Mouse (Mus musculus) urinary bladder, postnatal 25 days (tissue): ENCODE data around the gene Psmb4.
A peak's percentile ranks its signal among the peaks of the same experiment; 100 is the strongest.
"Not testable (repeated sequence)": the region's sequence is repeated elsewhere in the genome, so short reads cannot be mapped to it uniquely, and the experiment has no call there.

ENCODE experiments used
- DNase-seq: peaks from one replicate; pipeline ENCODE4 v3.0.0; 2022; ENCODE audit warnings: low spot score

Gene Psmb4

DNA sequence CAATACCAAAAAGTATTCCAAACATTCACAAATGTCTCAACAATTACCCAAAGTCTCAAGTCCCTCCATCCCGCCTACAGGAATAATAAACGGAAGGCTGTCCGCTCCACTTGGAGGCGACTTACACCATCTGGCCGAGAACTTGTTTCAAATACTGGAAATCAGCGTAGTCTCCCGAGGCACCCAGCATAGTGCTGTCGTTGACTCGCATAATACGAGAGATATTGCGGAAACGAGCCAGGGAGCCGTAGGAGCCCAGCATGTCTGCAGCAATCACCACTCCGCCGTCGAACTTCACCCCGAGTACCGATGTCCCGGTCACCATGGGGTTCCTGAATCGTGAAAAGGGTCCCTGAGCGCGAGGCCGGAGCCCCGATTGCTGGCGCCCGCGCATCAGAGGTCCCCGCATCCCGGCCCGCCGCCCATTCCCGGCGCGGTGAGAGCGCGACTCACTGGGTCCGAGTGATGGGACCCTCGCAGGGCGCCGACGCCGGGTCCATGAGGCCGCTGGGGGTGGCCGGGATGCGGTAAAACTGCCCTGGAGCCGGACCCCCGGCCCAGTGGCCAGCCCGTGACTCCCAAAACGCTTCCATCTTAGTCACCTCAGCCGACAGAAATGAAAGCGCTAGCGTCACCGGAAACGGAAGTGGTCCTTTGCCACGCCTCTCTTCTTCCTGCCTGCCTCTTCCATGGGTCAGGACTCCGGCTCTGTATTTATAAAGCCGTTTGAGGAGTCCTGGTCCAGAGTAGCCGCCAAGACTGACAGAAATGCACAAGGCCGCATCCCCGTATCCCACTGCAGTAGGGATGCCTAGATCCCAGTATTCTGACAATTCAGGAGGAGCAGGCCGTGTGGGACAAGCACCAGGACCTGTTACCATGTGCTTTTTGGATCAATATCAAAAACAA is at the start of gene Psmb4:
Gene Psmb4 (minus strand): TSS at position 646 of the 909 bp plus-strand sequence.
- DNase-seq = peak; percentile 72

DNA sequence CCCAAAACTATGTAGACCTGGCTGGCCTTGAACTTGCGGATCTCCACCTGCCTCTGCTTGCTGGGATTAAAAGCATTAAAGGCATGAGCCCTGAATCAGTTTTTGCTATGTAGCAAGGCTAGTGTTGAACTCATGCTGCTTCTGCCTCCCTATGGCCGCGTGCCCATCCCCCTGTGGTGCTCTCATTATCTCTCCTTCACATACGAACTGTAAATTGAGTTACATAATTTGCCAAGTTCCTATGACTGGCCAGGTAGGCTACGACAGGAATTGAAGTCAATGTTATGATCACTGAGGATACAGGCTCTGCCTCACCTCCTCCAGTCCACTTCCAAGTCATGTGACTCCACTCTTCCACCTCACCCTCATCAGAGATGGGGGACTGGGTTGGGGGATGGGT is 49.4 kb upstream of the Psmb4 start:
- DNase-seq = not testable (repeated sequence)

DNA sequence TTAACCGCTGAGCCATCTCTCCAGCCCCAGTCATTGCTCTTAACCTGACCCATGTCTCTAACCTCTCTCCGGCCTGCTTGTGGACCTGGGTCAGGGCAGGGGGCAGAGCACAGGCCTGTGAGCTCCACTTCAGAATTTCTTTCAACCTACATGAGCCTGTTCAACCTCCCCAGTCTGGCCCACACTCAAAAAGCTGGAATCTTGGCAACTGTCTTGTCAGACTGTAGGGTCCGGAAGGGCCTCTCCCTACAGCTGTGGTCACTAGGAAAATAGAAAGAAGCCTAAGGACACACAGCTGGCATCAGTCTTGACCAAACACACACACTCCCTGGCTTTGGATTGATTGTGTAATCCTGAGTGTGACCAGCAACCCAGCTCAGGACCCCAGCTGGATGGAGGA is 48.6 kb upstream of the Psmb4 start:
- DNase-seq = peak; percentile 55

DNA sequence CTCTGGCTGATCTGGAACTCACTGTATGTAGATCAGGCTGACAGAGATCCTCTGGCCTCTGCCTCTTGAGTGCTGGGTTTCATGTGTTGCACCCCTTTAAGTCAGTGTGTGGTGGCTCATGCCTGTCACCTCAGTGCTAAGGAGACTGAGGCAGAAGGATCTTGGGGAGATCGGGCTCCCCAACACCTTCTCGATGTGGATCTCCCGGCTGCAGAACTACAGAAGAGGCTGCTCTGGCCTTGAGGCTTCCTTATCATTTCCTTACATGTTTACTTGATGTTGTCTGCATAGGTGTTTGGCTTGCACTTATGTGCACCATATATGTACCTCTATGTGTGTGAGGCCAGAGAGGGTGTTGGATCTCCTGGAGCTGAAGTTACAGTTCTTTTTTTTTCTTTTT is 47.8 kb upstream of the Psmb4 start:
- DNase-seq = not testable (repeated sequence)

GRCm38 (mm10) chr3:94933604-94934003 is 46.8 kb upstream of the Psmb4 start:
- not testable (repeated sequence) for DNase-seq

- peak; percentile 79 for DNase-seq
Observed at GRCm38 (mm10) chr3:94932809-94933564, 46.2 kb upstream of the Psmb4 start, which contains the start of gene Selenbp1. Gene Selenbp1 (plus strand): TSS chr3:94933056.

DNA sequence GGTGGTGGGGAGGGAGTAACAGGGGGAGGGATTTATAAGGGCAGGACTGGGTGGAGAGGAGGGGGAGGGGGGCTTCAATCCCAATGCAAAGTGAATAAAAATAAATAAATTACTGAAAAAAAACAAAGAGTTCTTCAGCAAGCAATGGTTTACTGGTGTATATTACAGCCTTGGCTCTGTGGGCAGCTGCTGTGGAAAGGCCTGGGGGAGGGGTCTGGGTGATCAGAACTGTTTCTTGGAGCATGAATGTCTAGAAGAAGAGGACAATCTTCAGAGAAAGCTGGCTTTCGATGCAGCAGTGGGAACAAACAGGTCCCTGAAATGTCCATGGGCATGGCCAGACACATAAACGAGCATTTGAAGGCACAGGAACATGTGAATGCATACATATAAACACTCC is 45.5 kb upstream of the Psmb4 start:
- DNase-seq = not testable (repeated sequence)

DNA sequence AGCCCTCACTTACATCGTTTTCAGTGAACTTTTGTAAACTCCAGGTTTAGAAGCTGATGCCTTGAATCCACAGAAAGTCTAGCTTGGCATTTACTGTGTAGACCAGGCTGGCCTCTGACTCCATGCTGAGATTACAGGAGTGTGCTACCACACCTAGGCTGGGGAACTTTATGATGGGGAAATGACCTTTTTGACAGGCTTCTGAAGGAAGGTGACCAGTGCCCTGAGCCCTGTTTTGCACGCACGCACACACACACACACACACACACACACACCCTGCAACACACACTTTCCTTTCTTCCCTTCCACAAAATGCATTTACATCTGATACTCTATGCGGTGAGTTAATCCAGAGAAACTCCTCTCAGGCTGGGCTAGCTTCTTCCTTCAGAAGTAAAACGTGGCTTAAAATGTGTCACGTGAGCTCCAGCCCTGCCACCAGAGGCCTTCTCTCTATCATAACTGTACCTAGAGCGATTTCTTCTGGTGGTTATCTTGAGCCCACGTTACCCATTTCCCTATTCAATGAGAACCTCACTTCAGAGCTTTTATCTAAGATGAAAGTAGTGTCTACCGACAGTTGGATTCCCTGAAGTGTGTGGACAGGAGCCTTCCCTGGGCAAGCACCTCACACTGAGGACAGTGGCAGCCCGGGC is 44.8 kb upstream of the Psmb4 start:
- not testable (repeated sequence) for DNase-seq

DNA sequence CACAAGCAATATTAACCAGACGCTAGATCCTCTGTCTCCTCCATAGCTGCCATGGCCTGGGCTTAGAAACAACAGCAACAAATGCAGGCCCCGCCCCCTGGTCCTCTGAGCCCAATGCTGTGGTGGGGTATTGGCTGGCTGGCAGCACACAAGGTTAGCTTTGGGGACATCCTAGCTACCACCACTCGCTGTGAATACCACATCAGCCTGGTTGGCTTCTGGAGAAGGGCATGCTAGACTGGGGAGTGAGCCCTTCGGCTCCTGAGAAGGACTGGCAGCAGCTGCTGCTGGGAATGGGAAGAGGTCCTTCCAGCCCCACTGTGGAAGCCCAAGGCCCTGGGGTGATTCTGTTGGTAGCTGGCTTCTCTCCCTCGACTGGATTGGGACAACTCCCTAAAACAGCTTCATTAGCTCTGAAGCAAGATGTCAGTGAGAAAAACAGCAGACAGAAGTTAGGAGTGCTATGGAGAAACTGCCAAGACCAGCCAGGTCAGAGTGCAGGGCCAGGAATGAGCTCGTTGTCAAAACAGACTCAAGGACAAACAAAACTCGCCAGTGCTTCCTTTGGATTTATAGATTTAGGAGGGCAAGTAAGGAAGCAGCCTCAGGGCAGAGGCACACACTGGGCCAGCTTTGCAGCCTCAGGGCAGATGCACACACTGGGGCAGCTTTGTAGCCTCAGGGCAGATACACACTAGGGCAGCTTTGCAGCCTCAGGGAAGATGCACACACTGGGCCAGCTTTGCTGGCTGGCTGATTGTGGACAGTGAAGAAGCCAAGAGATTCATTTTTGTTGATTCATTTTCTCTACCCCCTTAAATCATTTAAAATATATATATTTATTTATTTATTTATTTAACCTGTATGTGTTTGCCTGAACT is 43.9 kb upstream of the Psmb4 start:
- not testable (repeated sequence) for DNase-seq

- DNase-seq = not testable (repeated sequence)
Observed at GRCm38 (mm10) chr3:94928979-94929378, 42.2 kb upstream of the Psmb4 start.

GRCm38 (mm10) chr3:94926301-94926736 is 39.6 kb upstream of the Psmb4 start:
- not testable (repeated sequence) for DNase-seq

DNA sequence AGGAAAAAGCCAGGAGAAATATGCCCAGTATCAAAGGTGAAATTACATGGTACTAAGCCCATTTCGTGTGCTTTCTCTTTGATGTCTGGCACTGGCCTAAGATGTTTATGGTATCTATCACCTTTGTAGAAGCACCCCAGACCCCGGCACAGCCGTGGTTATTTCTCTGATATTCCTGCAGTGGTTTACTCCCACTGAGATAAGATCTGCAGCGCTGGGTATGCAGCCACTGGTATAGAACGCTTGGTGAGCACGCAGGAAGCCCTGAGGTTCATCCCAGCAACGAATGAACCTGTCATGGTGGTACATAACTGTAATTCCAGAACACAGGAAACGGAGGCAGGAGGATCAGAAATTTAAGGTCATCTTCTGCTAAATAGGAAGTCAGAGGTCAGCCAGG is 37.9 kb upstream of the Psmb4 start:
- DNase-seq = no peak

DNA sequence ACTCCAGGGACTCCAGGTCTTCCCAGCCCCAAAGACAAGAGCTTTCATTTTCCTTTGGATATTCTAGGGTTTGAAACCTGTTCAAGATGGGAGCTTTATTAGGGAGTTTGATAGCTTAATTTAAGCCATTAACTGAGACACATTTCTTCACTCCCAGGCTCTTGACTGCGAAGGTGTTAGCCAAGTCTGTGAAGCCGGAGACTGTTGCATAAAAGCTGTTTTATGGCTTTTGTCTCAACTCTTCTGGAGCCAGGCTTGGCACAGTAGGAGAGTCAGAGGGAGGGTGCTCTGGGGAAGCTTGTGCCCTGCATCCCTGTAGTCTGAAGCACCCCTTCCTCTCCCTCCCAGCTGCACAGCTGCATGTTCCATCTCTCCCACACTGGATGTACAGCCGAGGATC is 35.6 kb upstream of the Psmb4 start:
- DNase-seq = no peak

DNA sequence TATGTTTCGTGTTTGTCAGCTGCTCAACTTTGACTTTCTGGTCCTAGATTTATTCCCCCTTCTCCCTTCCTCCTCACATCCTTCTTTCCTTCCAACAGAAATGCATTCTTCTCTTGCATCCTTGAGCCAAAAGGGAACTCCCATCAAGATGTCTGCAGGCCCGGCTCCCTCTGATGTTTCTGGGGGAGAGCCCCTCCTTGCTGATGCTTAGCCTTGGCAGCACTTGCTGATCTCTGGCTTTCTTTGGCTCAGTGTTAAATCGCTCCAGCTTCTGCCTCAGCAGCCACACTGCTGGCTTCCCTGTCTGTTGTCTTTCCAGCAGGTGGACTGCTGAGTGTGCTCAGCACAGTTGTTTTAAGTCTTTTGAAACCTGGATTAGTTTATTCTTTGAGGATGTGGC is 34.3 kb upstream of the Psmb4 start:
- DNase-seq = no peak

- no peak for DNase-seq
Observed at GRCm38 (mm10) chr3:94918845-94919244, 32.1 kb upstream of the Psmb4 start.

- DNase-seq = no peak
Observed at GRCm38 (mm10) chr3:94917816-94918361, 31.1 kb upstream of the Psmb4 start.

DNA sequence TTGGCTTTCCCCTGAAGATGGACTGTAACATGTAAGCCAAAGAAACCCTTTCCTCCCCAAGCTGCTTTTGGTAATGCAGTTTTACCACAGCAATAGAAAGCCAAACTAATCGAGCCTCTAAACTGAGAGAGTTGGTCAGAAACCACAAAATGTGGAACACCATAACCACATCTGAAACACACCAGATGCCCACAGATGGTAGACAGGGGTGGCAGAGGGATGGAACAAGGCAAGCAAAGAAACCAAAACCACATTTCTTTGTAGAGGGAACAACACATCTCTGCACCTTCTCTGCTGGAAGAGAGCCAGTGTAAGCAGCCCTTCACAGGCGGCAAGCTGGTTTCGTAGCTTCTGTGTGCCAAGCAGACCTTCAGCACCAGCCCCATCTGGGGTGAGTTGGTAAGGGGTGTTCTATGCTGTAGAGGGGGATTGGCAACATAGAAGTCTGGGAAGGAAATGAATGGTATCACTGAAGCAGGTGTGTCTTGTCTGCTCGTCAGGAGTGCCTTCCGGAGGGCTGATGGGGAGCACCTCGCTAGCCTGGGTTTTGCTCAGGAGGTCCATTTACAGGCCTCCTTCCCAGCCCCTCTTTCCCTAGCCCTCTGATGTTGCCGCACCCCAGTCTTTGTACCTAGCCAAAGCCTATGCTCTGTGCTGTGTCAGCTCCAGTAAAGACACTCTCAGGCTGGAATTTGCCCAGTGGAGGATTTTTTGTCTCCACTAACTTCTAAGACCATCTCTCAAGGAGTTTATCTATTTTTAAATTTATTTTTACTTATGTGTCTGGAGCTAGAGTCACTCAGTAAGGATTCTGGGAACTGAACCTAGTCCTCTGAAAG is 29.4 kb upstream of the Psmb4 start:
- no peak for DNase-seq

DNA sequence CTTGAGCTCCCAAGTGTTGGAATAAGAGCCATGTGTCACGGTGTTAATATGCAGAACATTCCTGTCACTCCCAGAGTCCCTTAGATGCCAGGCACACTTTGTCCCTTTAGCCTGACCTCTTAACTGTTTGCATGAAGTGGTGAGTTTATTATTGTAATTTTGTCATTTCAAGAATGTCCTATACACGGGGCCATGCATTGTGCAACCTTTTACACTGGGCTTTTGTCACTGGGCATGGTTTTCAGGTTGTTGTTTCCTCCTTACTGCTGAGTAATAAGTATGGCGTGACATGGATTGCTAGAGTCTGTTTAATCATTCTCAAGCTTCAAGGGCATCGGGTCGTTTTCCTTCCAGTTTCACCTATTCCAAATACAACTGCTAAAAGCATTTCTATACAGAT is 27.0 kb upstream of the Psmb4 start:
- no peak for DNase-seq

GRCm38 (mm10) chr3:94911050-94911693 is 24.4 kb upstream of the Psmb4 start:
- DNase-seq = no peak

DNA sequence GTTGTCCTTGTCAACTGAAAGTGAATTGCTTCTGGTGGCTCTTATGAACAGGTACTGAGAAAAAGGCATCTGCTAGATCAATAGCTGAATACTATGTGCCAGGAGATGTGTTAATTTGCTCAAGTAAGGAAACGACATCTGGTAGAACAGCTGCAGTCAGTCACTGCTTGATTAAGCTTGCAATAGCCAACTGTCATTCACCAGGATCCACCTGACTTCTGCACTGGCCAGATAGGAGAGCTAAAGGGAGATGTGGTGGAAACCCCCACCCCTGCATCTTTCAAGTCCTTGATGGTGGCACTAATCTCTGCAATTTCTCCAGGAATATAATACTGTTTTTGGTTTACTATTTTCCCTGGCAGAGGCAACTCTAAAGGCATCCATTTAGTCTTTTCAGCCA is 19.7 kb upstream of the Psmb4 start:
- no peak for DNase-seq
